Mouse (Mus musculus): ENCODE measurements around the gene Kcne3.

DNA sequence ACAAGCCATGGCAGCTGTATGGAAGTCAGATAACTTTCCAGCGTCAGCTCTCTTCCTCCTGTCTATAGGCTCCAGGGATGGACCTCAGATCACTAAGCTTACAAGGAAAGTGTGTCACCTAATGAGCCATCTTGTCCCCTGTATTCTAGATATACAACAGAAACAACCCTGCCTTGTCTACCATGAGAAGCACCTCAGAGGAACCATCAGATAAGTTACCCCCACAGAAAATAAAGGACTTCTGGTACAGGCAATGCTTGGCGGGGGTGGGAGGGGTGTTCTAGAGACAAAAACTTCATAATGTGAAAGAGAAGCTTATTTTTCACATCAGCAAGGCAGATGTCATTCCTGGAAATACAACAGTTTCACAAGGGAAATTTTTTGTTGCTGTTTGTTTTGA is 29.8 kb downstream of the Kcne3 start:
- TF ChIP-seq POLR2A (IDR thresholded peaks at IDR 0.05; ENCODE audit: insufficient read depth, low read depth, low read length) (no peak), CTCF (IDR thresholded peaks at IDR 0.05; ENCODE audit: insufficient read depth, low read depth, low read length) (no peak)

Data from olfactory bulb, adult 2 months (tissue).